ENCODE assay signal across 20 mouse cellular contexts in the genomic region with DNA sequence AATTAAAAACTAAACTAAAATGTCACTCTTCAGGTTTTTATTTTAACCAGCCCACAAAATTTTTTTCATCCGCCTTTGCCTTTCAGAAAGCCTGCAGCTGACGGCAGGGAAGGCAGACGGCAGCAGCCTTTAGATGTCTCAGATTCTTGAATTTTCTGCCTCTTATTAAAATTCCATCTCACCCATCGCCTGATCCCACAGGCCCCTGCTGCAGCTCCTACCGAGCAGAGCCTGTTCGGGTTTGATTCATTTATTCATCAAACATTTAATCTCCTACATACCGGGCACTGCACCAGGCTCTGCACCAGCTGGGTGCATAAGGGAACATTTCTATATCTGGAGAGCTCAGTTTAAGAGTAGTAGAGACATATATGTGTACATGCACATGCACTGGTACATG.
A peak's percentile ranks its signal among the peaks of the same experiment; 100 is the strongest.
DNase-seq lines count a peak whose midpoint lies in the region; ATAC-seq and TF ChIP-seq lines count a peak whose summit lies in the region.
"Had no signal": no experiment of that assay in that cellular context is flagged by ENCODE, and none has a peak within 500 bp of the region (broad histone marks: within the 10 kb centered on the region; RNA-seq: fewer than 3 reads in every experiment).

No protein-coding gene starts in this region.

- no peak overlapping the region for H3K4me2 ChIP-seq in hindbrain, postnatal 0 days (ENCODE audit: low read depth, low read length)
- H3K4me2 ChIP-seq in hindbrain, embryonic 16.5 days (ENCODE audit: low read length): no peak overlapping the region
- no peak overlapping the region for H3K4me2 ChIP-seq in midbrain, embryonic 14.5 days (ENCODE audit: low read length)
- no peak overlapping the region for H3K4me2 ChIP-seq in midbrain, embryonic 16.5 days (ENCODE audit: low read length)
- no peak overlapping the region for H3K4me2 ChIP-seq in liver, embryonic 11.5 days
- H3K4me2 ChIP-seq: heart, embryonic 11.5 days; limb, embryonic 15.5 days; stomach, embryonic 15.5 days had no signal

- ATAC-seq in hindbrain, postnatal 0 days: no peak
- no peak for ATAC-seq in hindbrain, embryonic 16.5 days
- peak; percentile 27; the same call in 1 of the 2 replicates for ATAC-seq in midbrain, embryonic 14.5 days (ENCODE audit: low FRiP score, low TSS enrichment)
- ATAC-seq in midbrain, embryonic 16.5 days: peak; percentile 66; the same call in 1 of the 2 replicates
- ATAC-seq in liver, embryonic 11.5 days (replicated peaks; ENCODE audit: low FRiP score): no peak
- ATAC-seq: activated CD4-positive, CD25-positive, alpha-beta regulatory T cell, adult 4 months; liver, postnatal 0 days; Patski had no signal

- H3K4me3 ChIP-seq in hindbrain, postnatal 0 days (ENCODE audit: low read length): no peak overlapping the region
- H3K4me3 ChIP-seq in hindbrain, embryonic 16.5 days (ENCODE audit: low read length): no peak overlapping the region
- H3K4me3 ChIP-seq in midbrain, embryonic 14.5 days (replicated peaks; ENCODE audit: low read depth, low read length): no peak overlapping the region
- H3K4me3 ChIP-seq in midbrain, embryonic 10.5 days: no peak overlapping the region
- no peak overlapping the region for H3K4me3 ChIP-seq in midbrain, embryonic 16.5 days (ENCODE audit: low read depth, low read length)
- no peak overlapping the region for H3K4me3 ChIP-seq in liver, embryonic 11.5 days (ENCODE audit: low read depth, low read length)
- H3K4me3 ChIP-seq: limb, embryonic 15.5 days; stomach, embryonic 15.5 days had no signal

- no peaks in the 10 kb centered on the region for H3K9me3 ChIP-seq in hindbrain, postnatal 0 days (ENCODE audit: low read length)
- H3K9me3 ChIP-seq in hindbrain, embryonic 16.5 days (ENCODE audit: control insufficient read depth, low read length): no peaks in the 10 kb centered on the region
- no peaks in the 10 kb centered on the region for H3K9me3 ChIP-seq in midbrain, embryonic 14.5 days (ENCODE audit: control insufficient read depth, low read length)
- no peaks in the 10 kb centered on the region for H3K9me3 ChIP-seq in midbrain, embryonic 10.5 days (replicated peaks)
- H3K9me3 ChIP-seq in midbrain, embryonic 16.5 days (replicated peaks; ENCODE audit: control insufficient read depth, low read length, poor library complexity, severe bottlenecking): no peaks in the 10 kb centered on the region
- H3K9me3 ChIP-seq in liver, embryonic 11.5 days (ENCODE audit: control insufficient read depth, low read length): no peaks in the 10 kb centered on the region
- H3K9me3 ChIP-seq: limb, embryonic 15.5 days; stomach, embryonic 15.5 days had no signal

- no peaks in the 10 kb centered on the region for H3K36me3 ChIP-seq in hindbrain, postnatal 0 days (ENCODE audit: insufficient read depth, low read length)
- H3K36me3 ChIP-seq in hindbrain, embryonic 16.5 days (ENCODE audit: control insufficient read depth, insufficient read depth, low read length): no peaks in the 10 kb centered on the region
- no peaks in the 10 kb centered on the region for H3K36me3 ChIP-seq in midbrain, embryonic 14.5 days (ENCODE audit: control insufficient read depth, insufficient read depth, low read length)
- H3K36me3 ChIP-seq in midbrain, embryonic 10.5 days: no peaks in the 10 kb centered on the region
- no peaks in the 10 kb centered on the region for H3K36me3 ChIP-seq in midbrain, embryonic 16.5 days (ENCODE audit: control insufficient read depth, insufficient read depth, low read length)
- no peaks in the 10 kb centered on the region for H3K36me3 ChIP-seq in liver, embryonic 11.5 days (ENCODE audit: control insufficient read depth, insufficient read depth, low read length)
- H3K36me3 ChIP-seq: limb, embryonic 15.5 days; stomach, embryonic 15.5 days had no signal

- no peak overlapping the region for H3K9ac ChIP-seq in hindbrain, postnatal 0 days (replicated peaks; ENCODE audit: low read length)
- no peak overlapping the region for H3K9ac ChIP-seq in hindbrain, embryonic 16.5 days (ENCODE audit: low read depth, low read length)
- no peak overlapping the region for H3K9ac ChIP-seq in midbrain, embryonic 14.5 days (replicated peaks; ENCODE audit: low read length)
- no peak overlapping the region for H3K9ac ChIP-seq in midbrain, embryonic 16.5 days (ENCODE audit: low read depth, low read length)
- no peak overlapping the region for H3K9ac ChIP-seq in liver, embryonic 11.5 days (ENCODE audit: low read depth, low read length)
- H3K9ac ChIP-seq: limb, embryonic 15.5 days; liver, postnatal 0 days; stomach, embryonic 15.5 days had no signal

- peak; percentile 5 for DNase-seq in hindbrain, postnatal 0 days (ENCODE audit: low spot score)
- DNase-seq in midbrain, embryonic 14.5 days: peak; percentile 61
- DNase-seq in midbrain, embryonic 10.5 days (ENCODE audit: low spot score): no peak
- DNase-seq in yolk sac, embryonic 10.5 days (ENCODE audit: low spot score): no peak
- DNase-seq in liver, embryonic 11.5 days (ENCODE audit: low spot score): no peak
- DNase-seq: adrenal gland, postnatal 14 days; cerebellum, adult 9-11 months; heart, postnatal 14 days; kidney, adult 2 months; kidney, postnatal 14 days; liver, postnatal 0 days; retina, postnatal 1 day; thymus, adult 2 months had no signal

- no peaks in the 10 kb centered on the region for H3K4me1 ChIP-seq in hindbrain, postnatal 0 days (ENCODE audit: insufficient read depth, low read length)
- no peaks in the 10 kb centered on the region for H3K4me1 ChIP-seq in hindbrain, embryonic 16.5 days (ENCODE audit: control insufficient read depth, insufficient read depth, low read depth, low read length)
- no peaks in the 10 kb centered on the region for H3K4me1 ChIP-seq in midbrain, embryonic 14.5 days (ENCODE audit: control insufficient read depth, insufficient read depth, low read length)
- no peaks in the 10 kb centered on the region for H3K4me1 ChIP-seq in midbrain, embryonic 10.5 days
- H3K4me1 ChIP-seq in midbrain, embryonic 16.5 days (ENCODE audit: control insufficient read depth, insufficient read depth, low read length): peaks cover 3% of the 10 kb centered on the region; the same call in 1 of the 2 replicates
- H3K4me1 ChIP-seq in liver, embryonic 11.5 days (replicated peaks; ENCODE audit: control insufficient read depth, insufficient read depth, low read length): no peaks in the 10 kb centered on the region

- no peaks in the 10 kb centered on the region for H3K27me3 ChIP-seq in hindbrain, postnatal 0 days (ENCODE audit: insufficient read depth, low read length)
- H3K27me3 ChIP-seq in hindbrain, embryonic 16.5 days (replicated peaks; ENCODE audit: control insufficient read depth, insufficient read depth, low read length): no peaks in the 10 kb centered on the region
- H3K27me3 ChIP-seq in midbrain, embryonic 14.5 days (ENCODE audit: control insufficient read depth, insufficient read depth, low read length): no peaks in the 10 kb centered on the region
- no peaks in the 10 kb centered on the region for H3K27me3 ChIP-seq in midbrain, embryonic 10.5 days (ENCODE audit: low read depth, poor library complexity, severe bottlenecking)
- H3K27me3 ChIP-seq in midbrain, embryonic 16.5 days (ENCODE audit: control insufficient read depth, insufficient read depth, low read depth, low read length): no peaks in the 10 kb centered on the region
- H3K27me3 ChIP-seq in liver, embryonic 11.5 days (replicated peaks; ENCODE audit: control insufficient read depth, insufficient read depth, low read length): no peaks in the 10 kb centered on the region
- H3K27me3 ChIP-seq: limb, embryonic 15.5 days; stomach, embryonic 15.5 days had no signal

- WGBS in hindbrain, postnatal 0 days: 48% methylated on average over 7 of the region's 7 CpGs
- WGBS in hindbrain, embryonic 16.5 days: 42% methylated on average over 7 of the region's 7 CpGs
- WGBS in midbrain, embryonic 14.5 days: 28% methylated on average over 7 of the region's 7 CpGs
- WGBS in midbrain, embryonic 10.5 days: 84% methylated on average over 7 of the region's 7 CpGs
- 16% methylated on average over 7 of the region's 7 CpGs for WGBS in midbrain, embryonic 16.5 days
- 78% methylated on average over 7 of the region's 7 CpGs for WGBS in liver, embryonic 11.5 days

- no peak for TF ChIP-seq CTCF in hindbrain, postnatal 0 days (IDR thresholded peaks at IDR 0.05; ENCODE audit: low read depth)

- H3K27ac ChIP-seq in hindbrain, postnatal 0 days: no peak overlapping the region
- no peak overlapping the region for H3K27ac ChIP-seq in hindbrain, embryonic 16.5 days (ENCODE audit: low read depth, low read length)
- no peak overlapping the region; the same call in 1 of the 2 replicates for H3K27ac ChIP-seq in midbrain, embryonic 14.5 days (replicated peaks; ENCODE audit: low read depth, low read length)
- no peak overlapping the region for H3K27ac ChIP-seq in midbrain, embryonic 10.5 days (replicated peaks)
- H3K27ac ChIP-seq in midbrain, embryonic 16.5 days (ENCODE audit: low read length): peak overlapping the region; percentile 69
- no peak overlapping the region for H3K27ac ChIP-seq in liver, embryonic 11.5 days (ENCODE audit: low read depth, low read length)
- H3K27ac ChIP-seq: limb, embryonic 15.5 days; stomach, embryonic 15.5 days had no signal

Comparison
In these comparisons a context has a peak if more than half of its experiments do, and no peak if none do; other contexts are left out.
1. DNase-seq: peak in hindbrain, postnatal 0 days (single experiment) and midbrain, embryonic 14.5 days (single experiment); none in midbrain, embryonic 10.5 days (single experiment), yolk sac, embryonic 10.5 days (single experiment) and liver, embryonic 11.5 days (single experiment).
2. ATAC-seq: peak in midbrain, embryonic 14.5 days (single experiment) and midbrain, embryonic 16.5 days (single experiment); none in hindbrain, postnatal 0 days (single experiment), hindbrain, embryonic 16.5 days (single experiment) and liver, embryonic 11.5 days (single experiment).